Mouse (Mus musculus): Measurements from ENCODE around the gene Sco1. TPM values are rescaled to one million over a fixed set of nuclear protein-coding genes. Genes with fewer than 3 reads are reported as not detected.
"Not testable (repeated sequence)": the region's sequence is repeated elsewhere in the genome, so short reads cannot be mapped to it uniquely, and the experiment has no call there.

Gene Sco1
- polyA plus RNA-seq, 2 experiments from 2014 or later = 6.9 to 8.9 TPM

DNA sequence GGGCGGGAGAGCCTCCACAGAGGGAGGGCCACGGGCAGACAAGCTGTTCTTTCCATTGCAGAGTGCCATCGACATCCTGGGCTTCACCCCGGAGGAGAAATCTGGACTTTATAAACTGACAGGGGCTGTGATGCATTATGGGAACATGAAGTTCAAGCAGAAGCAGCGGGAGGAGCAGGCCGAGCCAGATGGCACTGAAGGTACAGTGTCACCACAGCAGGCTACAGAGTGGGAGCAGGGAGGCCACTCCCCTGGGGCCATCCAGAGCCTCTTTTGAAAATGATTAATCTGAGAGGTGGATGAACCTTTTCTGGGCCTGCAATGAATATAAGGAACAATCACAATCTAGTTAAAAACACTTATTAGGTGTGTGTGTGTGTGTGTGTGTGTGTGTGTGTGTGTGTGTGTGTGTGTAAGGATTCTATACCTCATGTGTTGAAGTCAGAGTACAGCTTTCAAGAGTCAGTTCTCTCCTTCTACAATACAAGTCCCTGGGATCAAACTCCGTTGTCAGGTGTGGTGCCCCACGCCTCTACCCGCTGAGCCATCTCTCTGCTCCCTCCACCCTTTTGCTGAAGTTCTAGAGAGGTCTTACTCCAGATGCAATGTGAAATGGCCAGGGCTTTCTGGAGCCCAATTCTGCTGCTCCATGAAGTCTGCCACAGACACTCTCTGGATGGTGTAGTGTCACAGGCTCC is 34.1 kb downstream of the Sco1 start:
- ATAC-seq = no peak

DNA sequence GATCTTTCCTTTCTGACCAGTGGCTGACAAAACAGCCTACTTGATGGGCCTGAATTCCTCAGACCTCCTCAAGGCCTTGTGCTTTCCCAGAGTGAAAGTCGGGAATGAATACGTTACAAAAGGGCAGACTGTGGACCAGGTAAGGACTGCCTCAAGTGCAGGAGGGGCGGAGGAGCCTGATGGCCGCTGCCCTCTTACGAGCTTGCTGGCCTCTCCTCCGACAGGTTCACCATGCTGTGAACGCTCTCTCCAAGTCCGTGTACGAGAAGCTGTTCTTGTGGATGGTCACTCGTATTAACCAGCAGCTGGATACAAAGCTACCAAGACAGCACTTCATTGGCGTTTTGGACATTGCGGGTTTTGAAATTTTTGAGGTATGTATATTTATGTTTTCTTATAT is 34.8 kb downstream of the Sco1 start:
- no peak for ATAC-seq

DNA sequence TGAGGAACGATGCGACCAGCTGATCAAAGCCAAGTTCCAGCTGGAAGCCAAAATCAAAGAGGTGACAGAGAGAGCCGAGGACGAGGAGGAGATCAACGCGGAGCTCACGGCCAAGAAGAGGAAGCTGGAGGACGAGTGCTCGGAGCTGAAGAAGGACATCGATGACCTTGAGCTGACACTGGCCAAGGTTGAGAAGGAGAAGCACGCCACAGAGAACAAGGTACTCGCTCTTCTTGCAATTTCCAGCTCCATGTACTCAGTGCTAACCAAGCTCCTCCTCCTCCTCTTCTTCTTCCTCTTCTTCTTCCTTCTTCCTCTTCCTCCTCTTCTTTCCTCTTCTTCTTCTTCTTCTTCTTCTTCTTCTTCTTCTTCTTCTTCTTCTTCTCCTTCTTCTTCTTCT is 39.9 kb downstream of the Sco1 start:
- not testable (repeated sequence) for ATAC-seq

DNA sequence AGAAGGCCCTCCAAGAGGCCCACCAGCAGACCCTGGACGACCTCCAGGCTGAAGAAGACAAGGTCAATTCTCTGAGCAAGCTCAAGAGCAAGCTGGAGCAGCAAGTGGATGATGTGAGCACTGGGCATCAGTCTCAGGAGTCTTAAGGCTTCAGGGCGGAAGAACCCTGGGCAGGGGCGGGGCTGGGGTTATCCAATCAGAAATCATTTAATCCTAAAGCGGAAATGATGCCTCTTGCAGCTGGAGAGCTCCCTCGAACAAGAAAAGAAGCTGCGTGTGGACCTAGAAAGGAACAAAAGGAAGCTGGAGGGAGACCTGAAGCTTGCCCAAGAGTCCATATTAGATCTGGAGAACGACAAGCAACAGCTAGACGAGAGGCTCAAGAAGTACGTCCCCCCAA is 40.7 kb downstream of the Sco1 start:
- ATAC-seq = no peak

DNA sequence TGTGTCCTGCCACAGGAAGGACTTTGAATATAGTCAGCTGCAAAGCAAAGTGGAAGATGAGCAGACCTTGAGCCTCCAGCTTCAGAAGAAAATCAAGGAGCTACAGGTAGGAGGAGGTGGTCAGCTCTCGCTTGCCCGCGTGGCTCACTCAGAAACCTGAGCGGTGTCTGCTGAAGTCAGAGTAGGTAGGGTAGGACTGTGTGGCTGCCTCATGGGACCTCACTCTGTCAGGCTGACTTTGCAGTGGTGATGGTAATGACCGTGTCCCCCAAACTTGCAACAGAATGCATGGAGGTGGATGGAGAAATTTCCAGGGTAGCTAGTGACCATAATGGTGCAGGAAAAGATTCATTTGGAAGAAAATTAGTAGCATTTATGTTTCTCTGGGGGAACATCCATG is 41.2 kb downstream of the Sco1 start:
- ATAC-seq = no peak

DNA sequence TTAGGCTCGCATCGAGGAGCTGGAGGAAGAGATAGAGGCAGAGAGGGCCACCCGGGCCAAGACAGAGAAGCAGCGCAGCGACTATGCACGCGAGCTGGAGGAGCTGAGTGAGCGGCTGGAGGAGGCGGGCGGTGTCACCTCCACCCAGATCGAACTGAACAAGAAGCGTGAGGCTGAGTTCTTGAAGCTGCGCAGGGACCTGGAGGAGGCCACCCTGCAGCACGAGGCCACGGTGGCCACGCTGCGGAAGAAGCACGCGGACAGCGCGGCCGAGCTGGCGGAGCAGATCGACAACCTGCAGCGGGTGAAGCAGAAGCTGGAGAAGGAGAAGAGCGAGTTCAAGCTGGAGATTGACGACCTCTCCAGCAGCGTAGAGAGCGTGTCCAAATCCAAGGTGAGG is 42.0 kb downstream of the Sco1 start:
- ATAC-seq = no peak

- ATAC-seq = no peak
Measured at GRCm38 (mm10) chr11:67097709-67098108, 45.2 kb downstream of the Sco1 start.

- no peak for ATAC-seq
Measured at GRCm38 (mm10) chr11:67098427-67098826, 46.0 kb downstream of the Sco1 start.

- no peak for ATAC-seq
Measured at GRCm38 (mm10) chr11:67099241-67099640, 46.8 kb downstream of the Sco1 start.

GRCm38 (mm10) chr11:67100169-67100568 is 47.7 kb downstream of the Sco1 start:
- ATAC-seq = no peak

GRCm38 (mm10) chr11:67101713-67102112 is 49.2 kb downstream of the Sco1 start:
- ATAC-seq = peak; percentile 65

DNA sequence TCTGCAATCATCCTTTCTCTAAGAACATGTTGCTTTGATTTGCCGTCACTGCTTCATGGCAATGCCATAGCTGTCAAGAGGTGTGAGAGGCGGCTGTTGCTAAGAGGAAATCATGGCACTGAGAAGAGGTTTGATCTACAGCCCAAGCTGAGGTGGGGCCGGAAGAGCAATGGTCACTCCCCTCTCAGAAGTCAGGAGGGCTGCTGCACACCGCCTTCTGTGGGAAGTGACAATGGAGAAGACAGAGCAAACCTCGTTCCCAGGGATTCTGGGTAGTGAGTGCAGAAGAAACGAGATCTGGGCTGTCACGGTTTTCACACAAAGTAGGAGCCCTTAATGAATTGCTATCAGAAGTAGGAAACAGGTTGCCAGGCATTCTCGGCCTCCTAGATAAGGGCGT is 50.8 kb downstream of the Sco1 start:
- no peak for ATAC-seq

DNA sequence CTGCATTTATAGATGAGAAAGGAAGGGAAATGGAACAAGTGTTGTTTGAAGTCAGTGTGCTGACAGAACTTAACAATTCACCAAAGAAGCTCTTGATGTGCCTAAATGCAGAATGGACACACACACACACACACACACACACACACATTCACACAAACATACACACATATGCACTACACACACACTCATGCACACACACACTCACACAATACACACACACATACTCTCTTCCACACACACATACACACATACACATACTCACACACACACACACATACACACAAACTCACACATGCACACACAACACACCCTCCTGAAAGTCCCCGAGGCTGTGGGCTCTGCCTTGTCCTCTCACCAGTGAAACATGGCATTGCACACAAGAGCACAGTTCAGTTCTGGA is 51.8 kb downstream of the Sco1 start:
- ATAC-seq = no peak

GRCm38 (mm10) chr11:67104714-67105113 is 52.2 kb downstream of the Sco1 start:
- ATAC-seq = no peak

DNA sequence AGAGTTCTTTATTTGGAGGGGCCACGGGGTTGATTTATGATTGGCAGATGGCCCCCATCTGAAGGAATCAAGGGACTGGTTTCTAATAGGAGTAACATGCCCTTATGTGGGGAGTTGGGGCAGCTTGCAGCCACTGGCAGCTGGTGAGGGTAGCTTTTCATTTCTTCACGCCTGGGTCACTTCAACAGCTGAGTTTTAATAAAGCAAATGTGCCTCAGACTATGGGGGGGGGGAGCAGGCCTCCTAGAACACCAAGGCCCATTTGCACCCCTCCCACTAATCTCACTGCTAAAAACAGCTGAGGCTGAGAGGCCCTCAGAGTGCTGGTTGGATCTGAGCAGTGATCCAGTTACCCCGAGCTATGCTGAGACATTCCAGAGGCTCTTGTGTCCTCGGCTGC is 53.2 kb downstream of the Sco1 start:
- no peak for ATAC-seq

DNA sequence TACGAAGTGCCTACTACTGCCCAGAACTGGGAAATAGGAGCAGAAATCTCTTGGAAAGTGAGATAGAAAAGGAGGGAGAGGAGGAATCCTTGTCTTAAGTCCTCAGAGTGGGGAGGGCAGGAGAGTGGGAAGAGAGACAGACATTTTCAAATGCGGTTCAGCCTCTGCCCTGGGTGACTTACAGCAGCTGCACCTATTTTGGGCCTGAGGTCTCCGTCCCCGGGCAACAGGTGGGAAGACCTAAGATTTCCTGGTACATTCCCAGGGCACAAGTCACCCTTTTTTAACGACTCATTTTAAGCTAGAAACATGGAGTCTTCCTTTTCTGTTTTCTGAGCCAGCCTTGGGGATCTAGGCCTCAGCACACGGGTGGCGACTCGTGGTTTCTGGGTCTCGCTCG is 54.5 kb downstream of the Sco1 start:
- ATAC-seq = no peak

GRCm38 (mm10) chr11:67110168-67110948 is 57.9 kb downstream of the Sco1 start:
- no peak for ATAC-seq

GRCm38 (mm10) chr11:67112019-67112850 is 59.8 kb downstream of the Sco1 start:
- ATAC-seq = peak; percentile 54

DNA sequence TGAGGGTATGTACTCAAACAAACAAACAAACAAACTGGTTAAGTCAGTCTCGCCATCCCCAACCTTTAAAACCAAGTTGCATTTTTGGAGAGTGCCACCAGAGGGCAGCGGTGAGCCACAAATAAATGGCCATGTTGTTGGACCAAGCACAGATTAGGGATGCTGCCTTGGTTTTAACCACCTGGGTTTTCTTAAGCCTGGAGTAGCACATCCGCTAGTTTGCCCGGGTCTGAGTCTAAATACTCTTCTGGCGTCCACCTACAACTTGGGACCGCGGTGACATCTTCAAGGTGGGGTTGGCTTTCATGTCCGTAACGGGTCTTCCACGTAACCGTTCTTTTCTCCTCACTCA is 60.4 kb downstream of the Sco1 start:
- no peak for ATAC-seq

DNA sequence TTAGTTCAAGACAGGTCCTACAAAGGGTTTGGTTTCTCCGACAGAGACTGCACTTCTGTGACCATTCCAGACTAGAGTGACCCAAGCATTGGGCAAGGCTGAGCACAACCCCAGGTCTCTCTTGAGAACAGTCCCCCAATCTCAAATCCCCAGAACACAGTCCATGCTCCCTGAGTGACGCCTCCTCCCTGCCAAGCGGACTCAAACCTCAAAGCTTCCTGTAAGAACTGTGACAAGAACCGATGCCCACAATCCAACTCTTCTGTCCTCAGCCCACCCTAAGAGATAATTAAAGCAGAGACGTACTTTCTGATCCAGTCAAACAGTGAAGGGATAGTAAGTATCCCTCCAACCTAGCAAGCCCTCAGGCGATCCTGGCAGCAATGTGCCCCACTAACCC is 60.9 kb downstream of the Sco1 start:
- ATAC-seq = no peak

GRCm38 (mm10) chr11:67114261-67114660 is 61.8 kb downstream of the Sco1 start:
- no peak for ATAC-seq

DNA sequence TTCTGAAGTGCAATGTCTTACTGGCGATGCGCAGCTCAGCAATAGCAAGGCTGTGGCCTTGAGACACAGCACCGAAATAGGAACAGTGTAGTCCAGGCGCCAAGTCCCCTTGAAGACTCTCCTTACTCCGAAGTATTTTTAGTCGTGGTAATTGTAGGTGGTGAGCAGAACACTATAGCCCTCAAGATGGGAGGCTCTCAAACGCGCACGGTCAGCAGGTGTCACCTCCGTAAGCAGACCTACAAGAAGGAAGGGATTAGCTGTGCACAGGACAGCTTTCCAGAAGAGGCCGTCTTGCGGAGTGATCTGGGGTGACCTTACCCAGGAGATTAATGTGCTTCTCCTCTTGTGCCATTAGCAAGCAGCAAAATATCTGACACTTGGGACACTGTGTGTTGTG is 62.4 kb downstream of the Sco1 start:
- no peak for ATAC-seq

Data from activated CD4-positive, CD25-positive, alpha-beta regulatory T cell, adult 4 months (primary cell).